Mouse (Mus musculus) heart, embryonic 13.5 days (tissue): ENCODE data around the gene Sept9. TPM values are rescaled to one million over a fixed set of nuclear protein-coding genes. Genes with fewer than 3 reads are reported as not detected.

Experiments
- ATAC-seq: fragments of 200-750 bp; cut with Nextera tagmentation; 2 replicates; pipeline ENCODE4 v1.8.0; 2017; ENCODE audit warnings: moderate TSS enrichment; ENCODE audit not compliant: insufficient number of reproducible peaks, low FRiP score, low TSS enrichment; ENCODE audit errors: extremely low read depth
- H3K27ac ChIP-seq: fragments of 300-500 bp; sonication (generic); replicated peaks from 2 replicates; pipeline ENCODE4 v1.5.1; 2015; ENCODE audit warnings: moderate library complexity, mild to moderate bottlenecking, inconsistent platforms
- H3K27me3 ChIP-seq: fragments of 300-500 bp; sonication (generic); replicated peaks from 2 replicates; pipeline ENCODE4 v1.6.1; 2015; ENCODE audit warnings: mild to moderate bottlenecking, inconsistent platforms
- H3K36me3 ChIP-seq: fragments of 300-500 bp; sonication (generic); 2 replicates; pipeline ENCODE4 v1.6.1; 2015; ENCODE audit warnings: mild to moderate bottlenecking, inconsistent platforms
- H3K4me1 ChIP-seq: fragments of 300-500 bp; sonication (generic); 2 replicates; pipeline ENCODE4 v1.6.1; 2015; ENCODE audit warnings: inconsistent platforms
- H3K4me2 ChIP-seq: fragments of 300-500 bp; sonication (generic); 2 replicates; pipeline ENCODE4 v1.6.1; 2015; ENCODE audit warnings: inconsistent platforms, mild to moderate bottlenecking, moderate library complexity
- H3K4me3 ChIP-seq: fragments of 300-500 bp; sonication (generic); 2 replicates; pipeline ENCODE4 v1.5.1; 2015; ENCODE audit warnings: moderate library complexity, mild to moderate bottlenecking, inconsistent platforms
- H3K9ac ChIP-seq: fragments of 300-500 bp; sonication (generic); 2 replicates; pipeline ENCODE4 v1.6.1; 2015; ENCODE audit warnings: inconsistent platforms, mild to moderate bottlenecking, moderate library complexity
- H3K9me3 ChIP-seq: fragments of 300-500 bp; sonication (generic); 2 replicates; pipeline ENCODE4 v1.6.1; 2016; ENCODE audit warnings: inconsistent platforms
- WGBS: fragments of 180-500 bp; shearing (Covaris S2); methylation state at CpG from one replicate; pipeline ENCODE4 v1.1.7; 2015; ENCODE audit warnings: mixed read lengths; 5-methylcytosine and 5-hydroxymethylcytosine counted together
- polyA plus RNA-seq: library from polyadenylated mRNA; unstranded; fragments of >200 nt; fragmentation: Nextera tagmentation; extraction: Ambion mirVana; gene quantifications from 2 replicates; pipeline ENCODE4 v1.2.1, GENCODE M21; 2015

The Sept9 gene
- polyA plus RNA-seq, 1 experiment from 2014 or later, result 75.5 TPM

DNA sequence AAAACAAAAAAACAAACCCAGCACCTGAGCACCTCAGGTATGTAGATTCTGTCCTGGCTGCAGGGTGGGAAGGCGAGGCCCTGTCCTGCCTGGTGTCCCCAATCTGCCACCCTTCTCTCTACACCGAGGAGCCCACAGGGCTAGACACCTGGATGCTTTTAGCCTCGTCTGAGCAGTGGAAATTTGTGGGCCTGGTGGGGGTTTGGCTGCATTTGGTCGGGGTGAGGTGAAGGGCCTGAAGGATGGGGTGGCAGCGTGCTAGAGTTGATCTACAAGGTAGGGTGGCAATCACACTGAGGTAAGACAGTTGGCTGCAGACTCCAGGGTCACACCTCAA, 125.6 kb downstream of the Sept9 start:
- H3K9ac ChIP-seq, result no peak overlapping the region
- no peak overlapping the region for H3K27ac ChIP-seq
- no peak overlapping the region for H3K4me3 ChIP-seq
- H3K36me3 ChIP-seq, result no peaks in the 10 kb centered on the region
- no peaks in the 10 kb centered on the region for H3K9me3 ChIP-seq
- H3K27me3 ChIP-seq, result no peaks in the 10 kb centered on the region
- no peak for ATAC-seq
- no peak overlapping the region for H3K4me2 ChIP-seq
- H3K4me1 ChIP-seq, result peaks cover 78% of the 10 kb centered on the region
- 74% methylated on average over 5 of the region's 5 CpGs for WGBS

- Histone ChIP-seq H3K4me1 (peaks cover 78% of the 10 kb centered on the region), H3K4me3 (no peak overlapping the region), H3K4me2 (no peak overlapping the region), H3K27ac (no peak overlapping the region), H3K27me3 (no peaks in the 10 kb centered on the region), H3K9ac (no peak overlapping the region), H3K9me3 (no peaks in the 10 kb centered on the region), H3K36me3 (no peaks in the 10 kb centered on the region)
- WGBS, result 46% methylated on average over 12 of the region's 12 CpGs
- no peak for ATAC-seq
Measured at GRCm38 (mm10) chr11:117325468-117326139, 126.1 kb downstream of the Sept9 start.

DNA sequence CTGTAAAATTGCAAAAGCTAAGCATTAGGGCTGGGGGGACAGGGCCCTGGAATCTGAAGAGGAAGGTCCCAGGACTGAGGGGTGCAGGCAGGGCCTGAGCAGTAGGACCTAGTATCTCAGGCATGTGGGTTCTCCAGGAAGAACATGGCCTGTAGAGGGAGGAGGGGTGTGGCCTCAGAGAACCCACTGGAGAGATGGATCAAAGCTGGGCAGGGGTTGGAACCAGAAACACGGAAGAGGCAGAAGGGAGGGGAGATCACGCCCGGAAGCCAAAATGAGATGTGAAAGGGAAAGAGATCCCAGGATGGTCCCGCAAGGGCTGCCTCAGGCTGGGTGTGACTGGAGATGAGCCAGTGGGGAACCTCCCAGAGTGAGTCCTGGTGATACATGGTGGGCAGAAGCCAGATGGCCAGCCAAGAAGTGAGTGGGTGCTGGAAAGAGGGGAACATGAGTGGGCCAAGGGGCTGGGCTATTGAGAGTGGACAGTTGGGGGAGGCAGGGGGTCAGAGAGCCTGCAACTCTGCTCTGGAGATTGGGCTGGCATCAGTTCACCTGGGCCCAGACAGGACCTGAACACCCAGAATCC, 126.8 kb downstream of the Sept9 start:
- H3K36me3 ChIP-seq, result no peaks in the 10 kb centered on the region
- peak overlapping the region; percentile 28; the same call in 1 of the 2 replicates for H3K9ac ChIP-seq
- WGBS, result 68% methylated on average over 4 of the region's 4 CpGs
- no peak overlapping the region for H3K4me2 ChIP-seq
- H3K4me3 ChIP-seq, result no peak overlapping the region
- no peak for ATAC-seq
- H3K4me1 ChIP-seq, result peaks cover 78% of the 10 kb centered on the region
- no peaks in the 10 kb centered on the region for H3K9me3 ChIP-seq
- H3K27ac ChIP-seq, result peak overlapping the region; percentile 5; the same call in 1 of the 2 replicates
- H3K27me3 ChIP-seq, result no peaks in the 10 kb centered on the region

DNA sequence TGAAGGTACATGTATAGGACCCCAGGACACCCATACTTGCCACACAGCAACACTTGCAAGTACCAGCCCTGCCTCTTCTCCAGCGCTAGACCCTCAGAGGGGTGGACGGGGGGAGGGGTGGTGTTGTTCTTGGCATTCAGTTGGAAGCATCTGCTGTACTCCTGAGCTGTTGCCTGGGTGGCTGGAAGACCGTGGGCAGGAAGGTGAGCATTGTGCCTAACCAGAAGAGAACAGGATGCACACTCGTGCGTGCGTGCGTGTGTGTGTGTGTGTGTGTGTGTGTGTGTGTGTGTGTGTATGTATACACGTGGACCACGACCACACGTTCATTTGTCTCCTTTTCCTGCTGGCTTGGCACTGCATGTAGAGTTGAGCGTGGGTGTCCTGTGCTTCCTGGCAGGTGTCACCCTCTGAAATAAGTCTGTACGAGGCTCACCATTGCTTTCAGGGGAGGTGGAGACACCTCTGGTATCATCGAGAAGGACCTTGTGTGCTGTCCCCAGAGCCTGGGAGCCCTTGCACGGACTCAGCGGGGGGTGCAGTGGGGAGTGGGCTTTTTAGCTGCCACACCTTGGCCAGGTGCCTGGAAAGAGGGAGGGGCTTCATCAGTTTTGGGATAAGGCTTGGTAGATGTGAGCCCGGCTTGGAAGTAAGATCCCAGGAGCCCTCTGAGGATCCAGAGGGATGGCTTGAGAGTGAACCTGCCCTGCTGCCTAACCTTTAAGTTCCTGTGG, 127.6 kb downstream of the Sept9 start:
- H3K27ac ChIP-seq, result peak overlapping the region; percentile 5; the same call in 1 of the 2 replicates
- no peak overlapping the region for H3K4me3 ChIP-seq
- no peak overlapping the region for H3K4me2 ChIP-seq
- H3K4me1 ChIP-seq, result peaks cover 80% of the 10 kb centered on the region
- H3K9ac ChIP-seq, result peak overlapping the region; percentile 28; the same call in 1 of the 2 replicates
- no peaks in the 10 kb centered on the region for H3K9me3 ChIP-seq
- 58% methylated on average over 16 of the region's 16 CpGs for WGBS
- H3K36me3 ChIP-seq, result no peaks in the 10 kb centered on the region
- ATAC-seq, result no peak
- H3K27me3 ChIP-seq, result no peaks in the 10 kb centered on the region

DNA sequence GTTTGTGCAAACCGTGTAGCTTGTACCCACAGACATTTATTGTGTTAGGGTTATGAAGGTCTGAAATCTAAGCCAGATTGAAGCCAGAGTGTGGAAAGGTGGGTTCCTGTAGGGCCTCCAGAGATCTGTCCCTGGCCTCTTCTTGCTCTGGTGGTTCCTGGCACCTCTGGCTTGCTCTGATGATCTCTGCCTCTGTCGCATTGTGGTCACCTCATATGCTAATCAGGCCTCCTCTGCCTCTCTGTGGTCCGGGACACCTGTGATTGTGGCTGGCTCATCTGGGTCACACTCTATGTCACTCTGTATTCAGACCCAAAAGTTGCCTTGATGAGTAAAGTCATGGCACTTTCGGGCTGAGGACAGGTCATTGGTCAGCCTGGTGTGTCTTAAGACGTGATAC, 128.2 kb downstream of the Sept9 start:
- Histone ChIP-seq H3K27me3 (no peaks in the 10 kb centered on the region), H3K4me3 (no peak overlapping the region), H3K9me3 (no peaks in the 10 kb centered on the region), H3K27ac (no peak overlapping the region), H3K4me2 (no peak overlapping the region), H3K4me1 (peaks cover 78% of the 10 kb centered on the region), H3K36me3 (no peaks in the 10 kb centered on the region), H3K9ac (no peak overlapping the region)
- no peak for ATAC-seq
- 68% methylated on average over 5 of the region's 5 CpGs for WGBS

DNA sequence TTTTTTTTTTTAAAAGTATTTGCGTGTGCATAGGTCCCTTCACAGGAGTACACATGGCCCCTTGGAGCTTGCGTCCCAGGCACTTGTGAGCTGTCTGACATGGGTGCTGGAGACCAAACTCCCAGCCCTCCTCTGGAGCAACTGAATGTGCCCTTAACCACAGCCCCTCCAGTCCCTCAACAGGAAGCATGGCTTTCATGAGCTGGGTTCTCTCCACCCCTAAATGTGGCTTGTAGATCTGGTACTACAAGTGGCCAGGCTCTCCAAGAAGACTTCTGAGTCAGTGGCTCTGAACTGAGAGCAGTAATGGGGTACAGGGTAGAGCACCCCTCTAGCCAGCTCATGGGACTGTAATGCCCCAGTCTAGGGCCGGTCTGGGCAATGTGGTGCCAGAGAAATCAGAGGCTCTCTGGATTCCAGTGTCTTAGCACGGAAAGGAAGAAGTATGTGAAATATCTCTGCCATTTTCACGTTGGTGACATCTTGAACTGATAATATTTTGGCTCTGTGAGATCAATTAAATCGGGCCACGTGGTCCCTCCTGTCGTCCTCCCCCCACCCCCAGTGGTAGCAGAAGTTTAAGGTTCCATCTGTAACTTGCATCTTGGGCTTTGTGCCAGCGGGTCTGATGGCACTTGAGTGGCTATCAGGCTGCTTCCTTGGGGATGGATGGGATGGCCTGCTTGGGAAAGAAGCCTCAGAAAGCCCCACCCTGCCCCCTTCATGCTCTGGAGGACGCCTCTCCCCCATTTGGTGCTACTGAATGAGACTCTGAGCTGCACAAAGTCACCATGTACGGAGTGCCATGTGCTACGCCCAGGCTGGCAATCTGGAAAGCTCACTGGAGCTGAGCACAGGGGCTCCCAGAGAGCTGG, 130.9 kb downstream of the Sept9 start:
- no peak overlapping the region for H3K4me3 ChIP-seq
- peak overlapping the region; percentile 90 for H3K27ac ChIP-seq
- H3K4me1 ChIP-seq, result peaks cover 80% of the 10 kb centered on the region
- H3K9ac ChIP-seq, result peak overlapping the region; percentile 87
- 59% methylated on average over 12 of the region's 12 CpGs for WGBS
- no peaks in the 10 kb centered on the region for H3K36me3 ChIP-seq
- no peak for ATAC-seq
- H3K9me3 ChIP-seq, result no peaks in the 10 kb centered on the region
- H3K4me2 ChIP-seq, result peak overlapping the region; percentile 89; the same call in 1 of the 2 replicates
- H3K27me3 ChIP-seq, result no peaks in the 10 kb centered on the region

GRCm38 (mm10) chr11:117330951-117331254, 131.4 kb downstream of the Sept9 start:
- no peak overlapping the region for H3K4me3 ChIP-seq
- no peaks in the 10 kb centered on the region for H3K36me3 ChIP-seq
- H3K4me1 ChIP-seq, result peaks cover 80% of the 10 kb centered on the region
- H3K9me3 ChIP-seq, result no peaks in the 10 kb centered on the region
- peak overlapping the region; percentile 90 for H3K27ac ChIP-seq
- ATAC-seq, result no peak
- H3K4me2 ChIP-seq, result peak overlapping the region; percentile 89
- H3K9ac ChIP-seq, result peak overlapping the region; percentile 87
- no peaks in the 10 kb centered on the region for H3K27me3 ChIP-seq
- WGBS, result 20% methylated on average over 7 of the region's 7 CpGs

DNA sequence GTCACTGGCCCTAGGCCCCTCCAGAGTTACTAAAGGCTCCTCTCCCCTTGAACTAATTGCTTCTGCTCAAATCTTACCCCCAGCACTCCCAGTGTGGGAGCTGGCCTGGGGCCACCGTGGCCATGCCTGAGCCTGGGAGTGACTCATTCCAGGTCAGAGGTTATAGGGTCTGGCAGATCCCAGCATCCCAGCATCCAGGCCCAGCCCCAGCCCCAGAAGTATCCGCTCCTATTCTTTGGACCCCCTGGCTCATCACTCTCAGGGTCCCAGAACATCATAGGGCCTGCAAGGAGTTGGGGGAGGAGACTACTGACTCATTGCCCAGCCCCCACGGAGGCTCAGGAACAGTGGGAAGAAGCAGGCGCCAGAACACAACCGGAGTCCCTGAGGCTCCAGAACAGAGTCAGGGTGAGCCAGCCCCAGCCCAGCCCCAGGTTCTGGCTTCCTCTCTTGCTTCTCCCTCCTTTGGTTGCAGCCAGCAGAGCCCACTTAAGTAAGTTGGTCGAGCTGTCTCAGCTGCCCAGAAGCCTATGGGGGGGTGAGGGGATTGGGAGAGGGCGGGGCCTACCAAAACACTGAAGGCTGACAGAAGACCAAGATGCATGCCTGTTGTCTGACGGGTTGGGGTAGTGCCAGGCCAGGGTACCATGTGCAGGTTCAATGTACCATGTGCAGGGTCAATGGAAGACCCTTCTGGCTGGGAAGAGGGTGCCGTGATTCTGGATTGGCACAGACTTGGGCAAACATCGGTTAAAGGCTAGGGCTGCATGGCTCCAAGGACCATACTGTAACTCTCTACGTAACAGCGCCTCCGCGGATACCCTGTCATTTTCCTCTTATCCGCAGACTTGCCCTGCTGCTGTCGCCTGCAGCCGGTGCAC, 132.1 kb downstream of the Sept9 start:
- WGBS, result 5% methylated on average over 17 of the region's 17 CpGs
- H3K4me3 ChIP-seq, result peak overlapping the region; percentile 64

DNA sequence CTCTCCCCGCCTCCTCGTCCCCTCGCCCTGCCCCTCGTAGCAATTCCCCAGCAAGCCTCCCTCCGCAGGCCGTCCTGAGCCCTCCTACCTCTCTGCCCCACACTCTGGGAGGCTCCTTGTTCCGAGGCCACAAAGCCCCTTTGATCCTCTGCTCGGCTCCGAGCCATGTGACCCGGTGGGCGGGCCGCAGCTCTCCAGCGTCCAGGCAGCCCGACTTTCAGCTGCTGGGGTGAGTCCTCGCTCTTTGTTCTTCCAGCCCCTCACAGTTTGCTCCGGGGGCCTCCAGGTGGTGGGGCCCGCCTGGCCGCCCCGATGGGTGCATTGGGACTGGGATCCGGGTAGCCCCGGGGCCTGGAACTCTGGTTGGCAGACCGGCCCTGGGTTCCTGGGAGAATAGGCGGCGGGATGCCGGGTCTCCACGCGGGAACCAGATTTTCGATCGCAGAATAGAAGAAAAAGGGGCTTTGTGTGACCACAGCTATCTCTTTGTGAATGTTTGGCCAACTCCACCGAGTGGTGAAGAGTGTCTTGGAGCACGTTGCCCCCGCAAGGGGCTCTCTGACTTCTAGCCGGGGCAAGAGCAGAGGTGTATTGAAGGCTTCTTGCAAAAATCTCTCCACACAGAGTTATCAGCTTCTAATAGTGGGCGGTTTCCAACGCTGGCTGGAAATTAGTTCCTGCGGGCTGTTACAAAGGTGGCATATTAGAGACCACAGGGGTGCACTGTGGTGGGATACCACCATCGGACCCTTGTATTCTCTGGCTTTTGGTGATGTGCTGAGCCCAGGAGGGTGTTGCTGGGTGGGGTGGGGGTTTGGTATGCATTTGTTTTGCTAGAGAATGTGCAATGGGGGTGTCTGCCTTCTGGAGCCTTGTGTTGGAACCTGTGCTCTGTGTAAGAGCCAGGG, 133.0 kb downstream of the Sept9 start:
- Histone ChIP-seq H3K4me3 (peak overlapping the region; percentile 64), H3K27ac (peak overlapping the region; percentile 90), H3K36me3 (no peaks in the 10 kb centered on the region), H3K4me1 (peaks cover 72% of the 10 kb centered on the region), H3K4me2 (peak overlapping the region; percentile 89), H3K9me3 (no peaks in the 10 kb centered on the region), H3K27me3 (no peaks in the 10 kb centered on the region), H3K9ac (peak overlapping the region; percentile 87)
- under 1% methylated on average over 37 of the region's 37 CpGs for WGBS
- ATAC-seq, result peak; percentile 53; the same call in 1 of the 2 replicates

More for the DNA sequence above, 132.1 kb downstream of the Sept9 start:
- Histone ChIP-seq H3K4me2 (peak overlapping the region; percentile 89), H3K9ac (peak overlapping the region; percentile 87), H3K27ac (peak overlapping the region; percentile 90), H3K9me3 (no peaks in the 10 kb centered on the region), H3K36me3 (no peaks in the 10 kb centered on the region), H3K27me3 (no peaks in the 10 kb centered on the region), H3K4me1 (peaks cover 80% of the 10 kb centered on the region)
- no peak for ATAC-seq
